Mouse (Mus musculus) hindbrain, embryonic 15.5 days (tissue): ENCODE data around the gene Fus. TPM values are rescaled to one million over a fixed set of nuclear protein-coding genes. Genes with fewer than 3 reads are reported as not detected.
A peak's percentile ranks its signal among the peaks of the same experiment; 100 is the strongest.

Source experiments
- ATAC-seq: fragments of 200-750 bp; cut with Nextera tagmentation; 2 replicates; pipeline ENCODE4 v1.8.0; 2017; ENCODE audit warnings: low read depth, moderate number of reproducible peaks, moderate TSS enrichment; ENCODE audit not compliant: low FRiP score
- H3K27ac ChIP-seq: fragments of 300-500 bp; sonication (generic); replicated peaks from 2 replicates; pipeline ENCODE4 v1.5.1; 2015; ENCODE audit warnings: mild to moderate bottlenecking, inconsistent platforms
- H3K27me3 ChIP-seq: fragments of 300-500 bp; sonication (generic); 2 replicates; pipeline ENCODE4 v1.6.1; 2015; ENCODE audit warnings: control low read depth, inconsistent platforms
- H3K36me3 ChIP-seq: fragments of 300-500 bp; sonication (generic); 2 replicates; pipeline ENCODE4 v1.6.1; 2015; ENCODE audit warnings: control low read depth, inconsistent platforms
- H3K4me1 ChIP-seq: fragments of 300-500 bp; sonication (generic); replicated peaks from 2 replicates; pipeline ENCODE4 v1.6.1; 2015; ENCODE audit warnings: control low read depth, inconsistent platforms
- H3K4me2 ChIP-seq: fragments of 300-500 bp; sonication (generic); 2 replicates; pipeline ENCODE4 v1.6.1; 2015; ENCODE audit warnings: moderate library complexity, mild to moderate bottlenecking, inconsistent platforms
- H3K4me3 ChIP-seq: fragments of 300-500 bp; sonication (generic); 2 replicates; pipeline ENCODE4 v1.5.1; 2015; ENCODE audit warnings: mild to moderate bottlenecking, inconsistent platforms
- H3K9ac ChIP-seq: fragments of 300-500 bp; sonication (generic); 2 replicates; pipeline ENCODE4 v1.6.1; 2015; ENCODE audit warnings: inconsistent platforms
- H3K9me3 ChIP-seq: fragments of 300-500 bp; sonication (generic); 2 replicates; pipeline ENCODE4 v1.6.1; 2016; ENCODE audit warnings: control low read depth, inconsistent platforms
- WGBS: fragments of 180-500 bp; shearing (Covaris S2); methylation state at CpG from one replicate; pipeline ENCODE4 v1.1.7; 2015; 5-methylcytosine and 5-hydroxymethylcytosine counted together
- polyA plus RNA-seq: library from polyadenylated mRNA; unstranded; fragments of >200 nt; fragmentation: Nextera tagmentation; extraction: Ambion mirVana; gene quantifications from 2 replicates; pipeline ENCODE4 v1.2.1, GENCODE M21; 2015

Fus gene
- polyA plus RNA-seq, 1 experiment from 2014 or later = 368 TPM

GRCm38 (mm10) chr7:127959364-127959763, 7.9 kb upstream of the Fus start:
- H3K27ac ChIP-seq = no peak overlapping the region
- H3K9ac ChIP-seq = no peak overlapping the region
- WGBS = 66% methylated on average over 5 of the region's 5 CpGs
- no peaks in the 10 kb centered on the region for H3K4me1 ChIP-seq
- ATAC-seq = no peak
- no peaks in the 10 kb centered on the region for H3K9me3 ChIP-seq
- no peak overlapping the region for H3K4me3 ChIP-seq
- no peak overlapping the region for H3K4me2 ChIP-seq
- no peaks in the 10 kb centered on the region for H3K36me3 ChIP-seq
- no peaks in the 10 kb centered on the region for H3K27me3 ChIP-seq

- peak overlapping the region; percentile 69 for H3K4me2 ChIP-seq
- peak overlapping the region; percentile 100 for H3K9ac ChIP-seq
- WGBS = 11% methylated on average over 10 of the region's 10 CpGs
- peaks cover 25% of the 10 kb centered on the region for H3K4me1 ChIP-seq
- peak overlapping the region; percentile 99 for H3K4me3 ChIP-seq
- H3K36me3 ChIP-seq = peaks cover 16% of the 10 kb centered on the region
- H3K9me3 ChIP-seq = no peaks in the 10 kb centered on the region
- H3K27ac ChIP-seq = peak overlapping the region; percentile 99
- peak; percentile 21 for ATAC-seq
- no peaks in the 10 kb centered on the region for H3K27me3 ChIP-seq
These were observed 812 bp upstream of the Fus start for GRCm38 (mm10) chr7:127966371-127966918.

GRCm38 (mm10) chr7:127967922-127968828, 918 bp downstream of the Fus start:
- no peaks in the 10 kb centered on the region for H3K9me3 ChIP-seq
- H3K27me3 ChIP-seq = no peaks in the 10 kb centered on the region
- H3K4me2 ChIP-seq = peak overlapping the region; percentile 78
- peak overlapping the region; percentile 99 for H3K4me3 ChIP-seq
- under 1% methylated on average over 42 of the region's 42 CpGs for WGBS
- H3K27ac ChIP-seq = peak overlapping the region; percentile 99
- peak overlapping the region; percentile 100 for H3K9ac ChIP-seq
- H3K36me3 ChIP-seq = peaks cover 33% of the 10 kb centered on the region
- H3K4me1 ChIP-seq = peaks cover 25% of the 10 kb centered on the region
- ATAC-seq = 0 out of 2 replicates have a peak, but pooled peaks have one; percentile 40

GRCm38 (mm10) chr7:127974413-127974930, 7.2 kb downstream of the Fus start:
- 83% methylated on average over 2 of the region's 2 CpGs for WGBS
- no peak overlapping the region for H3K4me3 ChIP-seq
- no peak overlapping the region for H3K4me2 ChIP-seq
- H3K27me3 ChIP-seq = no peaks in the 10 kb centered on the region
- no peak for ATAC-seq
- H3K9ac ChIP-seq = no peak overlapping the region
- H3K4me1 ChIP-seq = peaks cover 7% of the 10 kb centered on the region
- H3K36me3 ChIP-seq = peaks cover 92% of the 10 kb centered on the region
- no peaks in the 10 kb centered on the region for H3K9me3 ChIP-seq
- no peak overlapping the region for H3K27ac ChIP-seq

- 99% methylated on average over 2 of the region's 2 CpGs for WGBS
- H3K9me3 ChIP-seq = no peaks in the 10 kb centered on the region
- H3K4me1 ChIP-seq = no peaks in the 10 kb centered on the region
- H3K36me3 ChIP-seq = peaks cover 95% of the 10 kb centered on the region
- H3K27me3 ChIP-seq = no peaks in the 10 kb centered on the region
- no peak overlapping the region for H3K4me3 ChIP-seq
- no peak overlapping the region for H3K4me2 ChIP-seq
- no peak for ATAC-seq
- no peak overlapping the region for H3K27ac ChIP-seq
- no peak overlapping the region for H3K9ac ChIP-seq
These were observed 11.6 kb downstream of the Fus start for GRCm38 (mm10) chr7:127978856-127979255.

- no peaks in the 10 kb centered on the region for H3K9me3 ChIP-seq
- H3K36me3 ChIP-seq = peaks cover 96% of the 10 kb centered on the region
- no peak overlapping the region for H3K27ac ChIP-seq
- 93% methylated on average over 3 of the region's 3 CpGs for WGBS
- ATAC-seq = no peak
- no peak overlapping the region for H3K9ac ChIP-seq
- H3K4me3 ChIP-seq = no peak overlapping the region
- no peaks in the 10 kb centered on the region for H3K27me3 ChIP-seq
- H3K4me2 ChIP-seq = no peak overlapping the region
- H3K4me1 ChIP-seq = no peaks in the 10 kb centered on the region
These were observed 13.3 kb downstream of the Fus start for GRCm38 (mm10) chr7:127980606-127981005.

GRCm38 (mm10) chr7:127988904-127989303, 21.6 kb downstream of the Fus start:
- Histone ChIP-seq H3K4me1 (no peaks in the 10 kb centered on the region; the same call in 1 of the 2 replicates), H3K36me3 (peaks cover 46% of the 10 kb centered on the region), H3K4me2 (no peak overlapping the region), H3K9me3 (no peaks in the 10 kb centered on the region), H3K27me3 (no peaks in the 10 kb centered on the region), H3K27ac (no peak overlapping the region), H3K9ac (no peak overlapping the region), H3K4me3 (no peak overlapping the region)
- no peak for ATAC-seq
- WGBS = 83% methylated on average over 1 of the region's 1 CpGs

- H3K27me3 ChIP-seq = no peaks in the 10 kb centered on the region
- H3K4me2 ChIP-seq = no peak overlapping the region
- no peaks in the 10 kb centered on the region; the same call in 1 of the 2 replicates for H3K4me1 ChIP-seq
- no peak overlapping the region for H3K9ac ChIP-seq
- no peaks in the 10 kb centered on the region for H3K9me3 ChIP-seq
- peak; percentile 70; the same call in 1 of the 2 replicates for ATAC-seq
- peaks cover 16% of the 10 kb centered on the region for H3K36me3 ChIP-seq
- H3K4me3 ChIP-seq = no peak overlapping the region
- WGBS = 51% methylated on average over 6 of the region's 6 CpGs
- H3K27ac ChIP-seq = 0 out of 2 replicates have a peak overlapping the region, but pooled peaks have one; percentile 6
These were observed 24.6 kb downstream of the Fus start for GRCm38 (mm10) chr7:127991643-127992487.

GRCm38 (mm10) chr7:127992488-127993340, 25.5 kb downstream of the Fus start:
- H3K4me1 ChIP-seq = no peaks in the 10 kb centered on the region; the same call in 1 of the 2 replicates
- no peak overlapping the region for H3K9ac ChIP-seq
- no peak overlapping the region for H3K4me3 ChIP-seq
- WGBS = 53% methylated on average over 5 of the region's 5 CpGs
- no peak for ATAC-seq
- peak overlapping the region; percentile 47 for H3K4me2 ChIP-seq
- H3K36me3 ChIP-seq = peaks cover 9% of the 10 kb centered on the region
- H3K9me3 ChIP-seq = no peaks in the 10 kb centered on the region
- H3K27me3 ChIP-seq = no peaks in the 10 kb centered on the region
- no peak overlapping the region for H3K27ac ChIP-seq

- WGBS = 17% methylated on average over 18 of the region's 18 CpGs
- H3K4me3 ChIP-seq = peak within 1 kb of the TSS; percentile 19
- H3K4me2 ChIP-seq = peak within 1 kb of the TSS; percentile 47
- H3K9me3 ChIP-seq = no peaks in the 10 kb centered on the region
- 0 out of 2 replicates have a peak, but pooled peaks have one; percentile 24 for ATAC-seq
- no peaks in the 10 kb centered on the region for H3K27me3 ChIP-seq
- H3K4me1 ChIP-seq = no peaks in the 10 kb centered on the region; the same call in 1 of the 2 replicates
- 0 out of 2 replicates have a peak within 1 kb of the TSS, but pooled peaks have one; percentile 25 for H3K9ac ChIP-seq
- H3K27ac ChIP-seq = no peak within 1 kb of the TSS
- H3K36me3 ChIP-seq = 0 out of 2 replicates have a peak, but pooled peaks cover 2% of the 10 kb centered on the region
These were observed 26.2 kb downstream of the Fus start, which contains the start of gene Pycard for GRCm38 (mm10) chr7:127993341-127993977. Pycard (minus strand) TSS chr7:127993867.
